Mouse (Mus musculus): ENCODE results near the gene Endov.

The Endov gene

GRCm38 (mm10) chr11:119514108-119514860 lies 23.1 kb downstream of the Endov start:
- Histone ChIP-seq H3K27me3 (ENCODE audit: insufficient read depth, low read length) (peaks cover 68% of the 10 kb centered on the region), H3K4me1 (replicated peaks; ENCODE audit: low read depth, low read length) (peaks cover 43% of the 10 kb centered on the region), H3K4me3 (replicated peaks; ENCODE audit: low read length) (peak overlapping the region; percentile 70), H3K9me3 (ENCODE audit: low read length) (no peaks in the 10 kb centered on the region), H3K36me3 (ENCODE audit: insufficient read depth, low read length) (no peaks in the 10 kb centered on the region)
- no peak for TF ChIP-seq NANOG (IDR thresholded peaks at IDR 0.05; ENCODE audit: borderline replicate concordance, low read length)
- TF ChIP-seq POU5F1 (IDR thresholded peaks at IDR 0.05; ENCODE audit: borderline replicate concordance, low read length): no peak
- no peak for TF ChIP-seq CTCF (conservative IDR thresholded peaks at IDR 0.05; ENCODE audit: low read length)

DNA sequence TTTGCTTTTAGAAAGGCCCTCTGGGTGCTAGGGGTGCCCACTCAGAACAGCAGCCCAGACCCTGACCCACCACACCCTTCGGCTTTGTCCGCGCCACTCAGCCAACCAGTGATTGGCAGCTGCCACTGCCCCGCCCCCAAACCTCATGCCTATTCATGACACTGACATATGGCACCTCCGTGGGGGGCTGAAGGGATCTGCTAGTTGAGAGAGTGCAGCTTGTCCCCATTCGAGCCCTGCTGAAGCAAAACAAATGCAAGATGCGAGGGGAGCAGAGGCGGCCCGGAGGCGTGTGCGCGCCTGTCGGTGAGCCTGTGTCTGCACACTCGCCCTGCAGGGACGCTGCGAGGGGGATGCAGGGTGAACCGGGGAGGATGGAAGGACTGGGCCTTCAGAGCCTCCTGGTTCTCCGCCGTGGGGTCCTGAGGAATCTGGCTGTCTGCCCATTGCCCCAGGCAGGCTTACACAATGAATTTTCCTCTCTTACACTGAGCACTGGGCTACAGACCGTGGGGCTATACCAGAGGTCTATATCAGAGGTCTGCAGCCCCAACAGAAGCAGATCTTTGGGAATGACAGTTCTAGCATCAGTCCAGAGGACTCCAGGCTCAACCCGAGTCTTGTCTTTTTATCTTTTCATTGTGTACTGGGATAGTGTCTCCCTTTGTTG lies 24.0 kb downstream of the Endov start:
- TF ChIP-seq POU5F1 (IDR thresholded peaks at IDR 0.05; ENCODE audit: borderline replicate concordance, low read length) (peak; percentile 76; the same call in 1 of the 2 replicates), NANOG (IDR thresholded peaks at IDR 0.05; ENCODE audit: borderline replicate concordance, low read length) (no peak), CTCF (conservative IDR thresholded peaks at IDR 0.05; ENCODE audit: low read length) (no peak)
- Histone ChIP-seq H3K4me1 (replicated peaks; ENCODE audit: low read depth, low read length) (peaks cover 43% of the 10 kb centered on the region), H3K9me3 (ENCODE audit: low read length) (no peaks in the 10 kb centered on the region), H3K36me3 (ENCODE audit: insufficient read depth, low read length) (no peaks in the 10 kb centered on the region), H3K4me3 (replicated peaks; ENCODE audit: low read length) (peak overlapping the region; percentile 70), H3K27me3 (ENCODE audit: insufficient read depth, low read length) (peaks cover 74% of the 10 kb centered on the region)

DNA sequence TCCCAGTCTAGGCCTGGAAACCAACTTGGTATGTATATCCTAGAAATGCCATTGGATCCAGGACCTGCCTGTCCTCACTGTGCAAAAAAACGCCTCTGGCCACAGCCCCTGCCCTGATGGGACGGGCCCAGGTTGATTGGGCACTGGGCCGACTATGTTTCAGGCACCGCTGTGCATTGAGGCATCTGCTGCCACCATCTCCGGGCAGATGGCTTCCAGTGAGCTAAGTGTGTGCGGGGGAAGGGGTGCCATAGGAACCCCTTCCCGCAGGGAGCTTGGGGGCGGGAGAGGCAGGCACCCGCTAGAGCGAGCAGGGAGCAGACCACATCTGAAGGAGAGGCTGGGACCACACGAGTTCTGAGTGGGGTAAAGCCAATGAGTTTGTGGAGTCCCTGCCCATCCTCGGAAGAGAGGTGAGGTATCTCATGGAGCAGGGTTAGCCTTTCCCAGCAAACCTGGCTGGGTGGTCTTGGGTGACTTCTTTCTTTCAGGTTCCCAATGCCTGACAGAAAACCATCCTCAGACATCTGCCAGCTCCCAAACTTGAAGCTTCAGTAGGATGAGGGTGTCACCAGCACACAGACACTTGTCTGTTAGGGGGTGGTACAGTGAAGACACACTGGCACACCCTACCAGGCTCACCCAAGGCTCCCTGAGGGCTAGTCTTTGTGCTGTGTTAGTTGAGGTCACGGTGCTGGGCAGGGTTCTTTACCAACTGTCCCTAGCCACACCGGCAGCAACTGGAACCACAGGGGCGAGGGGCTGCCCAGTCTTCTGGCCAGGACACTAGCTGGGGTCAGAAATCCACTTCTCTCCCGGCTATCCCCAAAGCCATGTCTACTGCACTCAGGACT lies 24.9 kb downstream of the Endov start:
- no peaks in the 10 kb centered on the region for H3K36me3 ChIP-seq (ENCODE audit: insufficient read depth, low read length)

GRCm38 (mm10) chr11:119516677-119517361 lies 25.7 kb downstream of the Endov start:
- H3K36me3 ChIP-seq (ENCODE audit: insufficient read depth, low read length): no peaks in the 10 kb centered on the region
- 0 out of 2 replicates have a peak overlapping the region, but pooled peaks have one; percentile 3 for H3K4me3 ChIP-seq (replicated peaks; ENCODE audit: low read length)
- no peaks in the 10 kb centered on the region for H3K9me3 ChIP-seq (ENCODE audit: low read length)
- peaks cover 35% of the 10 kb centered on the region for H3K4me1 ChIP-seq (replicated peaks; ENCODE audit: low read depth, low read length)
- H3K27me3 ChIP-seq (ENCODE audit: insufficient read depth, low read length): peaks cover 74% of the 10 kb centered on the region
- no peak for TF ChIP-seq CTCF (conservative IDR thresholded peaks at IDR 0.05; ENCODE audit: low read length)
- no peak for TF ChIP-seq POU5F1 (IDR thresholded peaks at IDR 0.05; ENCODE audit: borderline replicate concordance, low read length)
- no peak for TF ChIP-seq NANOG (IDR thresholded peaks at IDR 0.05; ENCODE audit: borderline replicate concordance, low read length)

More for the DNA sequence above, 24.9 kb downstream of the Endov start:
- H3K4me1 ChIP-seq (replicated peaks; ENCODE audit: low read depth, low read length): peaks cover 35% of the 10 kb centered on the region
- H3K27me3 ChIP-seq (ENCODE audit: insufficient read depth, low read length): peaks cover 74% of the 10 kb centered on the region
- H3K4me3 ChIP-seq (replicated peaks; ENCODE audit: low read length): peak overlapping the region; percentile 70
- TF ChIP-seq CTCF (conservative IDR thresholded peaks at IDR 0.05; ENCODE audit: low read length) (no peak), POU5F1 (IDR thresholded peaks at IDR 0.05; ENCODE audit: borderline replicate concordance, low read length) (no peak), NANOG (IDR thresholded peaks at IDR 0.05; ENCODE audit: borderline replicate concordance, low read length) (no peak)
- H3K9me3 ChIP-seq (ENCODE audit: low read length): no peaks in the 10 kb centered on the region

GRCm38 (mm10) chr11:119519387-119519786 lies 28.2 kb downstream of the Endov start:
- Histone ChIP-seq H3K36me3 (ENCODE audit: insufficient read depth, low read length) (no peaks in the 10 kb centered on the region), H3K9me3 (ENCODE audit: low read length) (no peaks in the 10 kb centered on the region), H3K27me3 (ENCODE audit: insufficient read depth, low read length) (peaks cover 53% of the 10 kb centered on the region), H3K4me3 (replicated peaks; ENCODE audit: low read length) (no peak overlapping the region), H3K4me1 (replicated peaks; ENCODE audit: low read depth, low read length) (peaks cover 47% of the 10 kb centered on the region)
- TF ChIP-seq POU5F1 (IDR thresholded peaks at IDR 0.05; ENCODE audit: borderline replicate concordance, low read length): no peak

- Histone ChIP-seq H3K4me3 (replicated peaks; ENCODE audit: low read length) (no peak overlapping the region), H3K9me3 (ENCODE audit: low read length) (no peaks in the 10 kb centered on the region), H3K4me1 (replicated peaks; ENCODE audit: low read depth, low read length) (peaks cover 45% of the 10 kb centered on the region), H3K36me3 (ENCODE audit: insufficient read depth, low read length) (no peaks in the 10 kb centered on the region), H3K27me3 (ENCODE audit: insufficient read depth, low read length) (peaks cover 46% of the 10 kb centered on the region)
- no peak for TF ChIP-seq NANOG (IDR thresholded peaks at IDR 0.05; ENCODE audit: borderline replicate concordance, low read length)
- no peak for TF ChIP-seq POU5F1 (IDR thresholded peaks at IDR 0.05; ENCODE audit: borderline replicate concordance, low read length)
- TF ChIP-seq CTCF (conservative IDR thresholded peaks at IDR 0.05; ENCODE audit: low read length): no peak
Observed at GRCm38 (mm10) chr11:119520005-119520712, 29.0 kb downstream of the Endov start.

- Histone ChIP-seq H3K36me3 (ENCODE audit: insufficient read depth, low read length) (no peaks in the 10 kb centered on the region), H3K27me3 (ENCODE audit: insufficient read depth, low read length) (peaks cover 41% of the 10 kb centered on the region), H3K4me1 (replicated peaks; ENCODE audit: low read depth, low read length) (peaks cover 43% of the 10 kb centered on the region), H3K9me3 (ENCODE audit: low read length) (no peaks in the 10 kb centered on the region), H3K4me3 (replicated peaks; ENCODE audit: low read length) (no peak overlapping the region)
- TF ChIP-seq CTCF (conservative IDR thresholded peaks at IDR 0.05; ENCODE audit: low read length) (no peak), POU5F1 (IDR thresholded peaks at IDR 0.05; ENCODE audit: borderline replicate concordance, low read length) (no peak), NANOG (IDR thresholded peaks at IDR 0.05; ENCODE audit: borderline replicate concordance, low read length) (no peak)
Observed at GRCm38 (mm10) chr11:119520713-119521063, 29.5 kb downstream of the Endov start.

All from E14TG2a.4 (cell line).